Mouse (Mus musculus) myocyte (in vitro differentiated cells): ENCODE data around the gene Cyp11a1.

Experiments used
- CEBPB ChIP-seq: IDR thresholded peaks from 2 replicates; pipeline ENCODE4 v1.6.1; 2011; ENCODE audit warnings: mild to moderate bottlenecking, moderate library complexity; ENCODE audit not compliant: poor library complexity, insufficient read depth, severe bottlenecking
- E2F4 ChIP-seq: IDR thresholded peaks from one replicate; pipeline ENCODE4 v1.6.1; 2011; ENCODE audit warnings: mild to moderate bottlenecking, control low read depth, moderate library complexity; ENCODE audit not compliant: insufficient read depth
- MAX ChIP-seq: IDR thresholded peaks from one replicate; pipeline ENCODE4 v1.6.1; 2011; ENCODE audit warnings: low read depth, mild to moderate bottlenecking, control low read depth
- MYOD1 ChIP-seq, 3 experiments: IDR thresholded peaks; one replicate each; pipeline ENCODE4 v1.6.1; 2011; ENCODE audit warnings: control low read depth in 2 of 3, low read depth in 2 of 3, mild to moderate bottlenecking in 2 of 3, moderate library complexity in 1 of 3; ENCODE audit not compliant: insufficient read length in 2 of 3, control insufficient read depth in 1 of 3
- MYOG ChIP-seq, 3 experiments: IDR thresholded peaks; one replicate each; pipeline ENCODE4 v1.6.1; 2011; ENCODE audit warnings: control low read depth in 2 of 3, low read depth in 2 of 3, mild to moderate bottlenecking in 2 of 3; ENCODE audit not compliant: insufficient read length in 2 of 3, control insufficient read depth in 1 of 3, insufficient read depth in 1 of 3
- POLR2A ChIP-seq: IDR thresholded peaks from one replicate; pipeline ENCODE4 v1.6.1; 2011; ENCODE audit warnings: low read depth, mild to moderate bottlenecking, control low read depth, moderate library complexity; ENCODE audit not compliant: insufficient read length
- POLR2AphosphoS2 ChIP-seq: IDR thresholded peaks from one replicate; pipeline ENCODE4 v1.6.1; 2011; ENCODE audit warnings: low read depth, control low read depth; ENCODE audit not compliant: insufficient read length
- SRF ChIP-seq: IDR thresholded peaks from one replicate; pipeline ENCODE4 v1.6.1; 2011; ENCODE audit warnings: low read depth; ENCODE audit not compliant: control insufficient read depth, insufficient read length
- TCF12 ChIP-seq: IDR thresholded peaks from one replicate; pipeline ENCODE4 v1.6.1; 2011; ENCODE audit warnings: mild to moderate bottlenecking, control low read depth; ENCODE audit not compliant: poor library complexity, insufficient read depth, severe bottlenecking
- USF1 ChIP-seq: IDR thresholded peaks from one replicate; pipeline ENCODE4 v1.6.1; 2011; ENCODE audit warnings: low read depth, mild to moderate bottlenecking, control low read depth, moderate library complexity

GRCm38 (mm10) chr9:57968166-57968771 is 37.9 kb upstream of the Cyp11a1 start:
- TF ChIP-seq E2F4 (no peak), USF1 (no peak), POLR2A (no peak), POLR2AphosphoS2 (no peak), MYOD1 (IDR thresholded peaks at IDR 0.05; ENCODE audit: control insufficient read depth in 1 of 3, insufficient read length in 2 of 3, low read depth in 2 of 3) (no peak), MYOG (IDR thresholded peaks at IDR 0.05; ENCODE audit: control insufficient read depth in 1 of 3, insufficient read depth in 1 of 3, insufficient read length in 2 of 3, low read depth in 2 of 3) (no peak), SRF (no peak), MAX (no peak), CEBPB (no peak), TCF12 (no peak)
